Mouse (Mus musculus) limb, embryonic 14.5 days (tissue): ENCODE data around the gene Hoxc4. TPM values are rescaled to one million over a fixed set of nuclear protein-coding genes. Genes with fewer than 3 reads are reported as not detected.

ENCODE experiments used
- ATAC-seq: fragments of 200-750 bp; cut with Nextera tagmentation; 2 replicates; pipeline ENCODE4 v1.8.0; 2017; ENCODE audit warnings: low read depth, moderate number of reproducible peaks, moderate TSS enrichment; ENCODE audit not compliant: low FRiP score
- DNase-seq: peaks from one replicate; pipeline ENCODE4 v3.0.0-alpha.2; 2015; ENCODE audit warnings: low spot score
- H3K27ac ChIP-seq: fragments of 300-500 bp; sonication (generic); replicated peaks from 2 replicates; pipeline ENCODE4 v1.5.1; 2014; ENCODE audit warnings: low read depth, mild to moderate bottlenecking, low read length, moderate library complexity, mixed read lengths
- H3K27me3 ChIP-seq: fragments of 300-500 bp; sonication (generic); 2 replicates; pipeline ENCODE4 v1.6.1; 2014; ENCODE audit warnings: low read length, mixed read lengths; ENCODE audit not compliant: control insufficient read depth, insufficient read depth
- H3K36me3 ChIP-seq: fragments of 300-500 bp; sonication (generic); 2 replicates; pipeline ENCODE4 v1.6.1; 2014; ENCODE audit warnings: mild to moderate bottlenecking, low read length, moderate library complexity, mixed read lengths; ENCODE audit not compliant: control insufficient read depth, insufficient read depth
- H3K4me1 ChIP-seq: fragments of 300-500 bp; sonication (generic); 2 replicates; pipeline ENCODE4 v1.6.1; 2014; ENCODE audit warnings: antibody characterized with exemption, low read length, mixed read lengths; ENCODE audit not compliant: control insufficient read depth, insufficient read depth
- H3K4me2 ChIP-seq: fragments of 300-500 bp; sonication (generic); replicated peaks from 2 replicates; pipeline ENCODE4 v1.6.1; 2014; ENCODE audit warnings: low read depth, mild to moderate bottlenecking, low read length, moderate library complexity; ENCODE audit not compliant: severe bottlenecking
- H3K4me3 ChIP-seq: fragments of 300-500 bp; sonication (generic); replicated peaks from 2 replicates; pipeline ENCODE4 v1.5.1; 2014; ENCODE audit warnings: low read length
- H3K9ac ChIP-seq: fragments of 300-500 bp; sonication (generic); 2 replicates; pipeline ENCODE4 v1.6.1; 2014; ENCODE audit warnings: mild to moderate bottlenecking, low read depth, low read length, moderate library complexity; ENCODE audit not compliant: severe bottlenecking
- H3K9me3 ChIP-seq: fragments of 300-500 bp; sonication (generic); 2 replicates; pipeline ENCODE4 v1.6.1; 2016; ENCODE audit warnings: low read length; ENCODE audit not compliant: control insufficient read depth
- POLR2A ChIP-seq: fragments of 200-500 bp; IDR thresholded peaks from 2 replicates; pipeline ENCODE4 v1.8.0; 2012; ENCODE audit warnings: inconsistent platforms, mild to moderate bottlenecking, moderate library complexity, borderline replicate concordance; ENCODE audit not compliant: insufficient read depth, insufficient read length; ENCODE audit errors: extremely low read depth
- WGBS: fragments of 180-500 bp; shearing (Covaris S2); extraction: QIAGEN DNeasy Blood & Tissue Kit; methylation state at CpG from one replicate; pipeline ENCODE4 v1.1.7; 2014; 5-methylcytosine and 5-hydroxymethylcytosine counted together
- polyA plus RNA-seq, 2 experiments: library from polyadenylated mRNA; depleted of rRNA in 1 of 2; stranded (reverse) in 1 of 2; unstranded in 1 of 2; fragments of >200 nt; fragmentation: Nextera tagmentation in 1 of 2; extraction: Ambion mirVana in 1 of 2; gene quantifications; 2 replicates each; pipeline versions ENCODE4 v1.2.1 to v1.2.3; 2012 to 2014

Hoxc4 gene
- polyA plus RNA-seq, 2 experiments = 3.5 to 7.5 TPM

DNA sequence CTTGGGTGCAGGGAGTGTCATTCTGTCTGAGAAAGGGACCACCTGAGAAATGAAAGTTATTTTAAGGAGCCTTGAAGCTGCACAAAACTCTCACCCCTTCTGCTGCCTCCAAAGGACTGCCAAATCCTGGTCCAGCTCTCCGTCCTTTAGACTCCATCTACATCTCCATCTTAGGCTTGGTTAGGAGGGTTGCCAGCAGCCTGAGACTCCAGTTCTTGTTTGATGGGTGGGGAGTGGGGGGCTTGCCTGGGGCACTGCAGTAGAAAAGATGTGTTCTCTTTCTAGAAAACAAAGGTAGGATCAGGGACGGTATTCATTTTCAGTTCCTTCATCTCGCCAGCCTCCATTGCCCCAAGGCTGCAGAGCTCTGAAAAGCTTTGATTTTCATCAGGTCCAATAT lies 21.3 kb upstream of the Hoxc4 start:
- Histone ChIP-seq H3K27me3 (peaks cover 95% of the 10 kb centered on the region), H3K4me3 (peak overlapping the region; percentile 45; the same call in 1 of the 2 replicates), H3K4me1 (peaks cover 24% of the 10 kb centered on the region), H3K4me2 (peak overlapping the region; percentile 39; the same call in 1 of the 2 replicates), H3K9me3 (no peaks in the 10 kb centered on the region), H3K27ac (no peak overlapping the region), H3K9ac (no peak overlapping the region), H3K36me3 (no peaks in the 10 kb centered on the region)
- 4% methylated on average over 3 of the region's 3 CpGs for WGBS
- DNase-seq (no peak), ATAC-seq (no peak)
- TF ChIP-seq POLR2A = no peak

GRCm38 (mm10) chr15:102997939-102998355 lies 20.8 kb upstream of the Hoxc4 start, which contains the start of gene Hoxc6:
TSS of gene Hoxc6 (plus strand) at chr15:102998257.
- under 1% methylated on average over 19 of the region's 19 CpGs for WGBS
- ATAC-seq (peak; percentile 32; the same call in 1 of the 2 replicates), DNase-seq (peak; percentile 60)
- Histone ChIP-seq H3K9me3 (no peaks in the 10 kb centered on the region), H3K27ac (no peak within 1 kb of the TSS), H3K36me3 (no peaks in the 10 kb centered on the region), H3K4me3 (peak within 1 kb of the TSS; percentile 45), H3K4me2 (peak within 1 kb of the TSS; percentile 69), H3K9ac (peak within 1 kb of the TSS; percentile 50; the same call in 1 of the 2 replicates), H3K27me3 (peaks cover 96% of the 10 kb centered on the region), H3K4me1 (peaks cover 24% of the 10 kb centered on the region)
- TF ChIP-seq POLR2A = no peak

- Histone ChIP-seq H3K27ac (no peak overlapping the region), H3K27me3 (peaks cover 96% of the 10 kb centered on the region), H3K4me1 (peaks cover 24% of the 10 kb centered on the region), H3K9me3 (no peaks in the 10 kb centered on the region), H3K9ac (0 out of 2 replicates have a peak overlapping the region, but pooled peaks have one; percentile 50), H3K4me2 (peak overlapping the region; percentile 69), H3K36me3 (no peaks in the 10 kb centered on the region), H3K4me3 (peak overlapping the region; percentile 45)
- DNase-seq (no peak), ATAC-seq (no peak)
- 0% methylated on average over 19 of the region's 19 CpGs for WGBS
- TF ChIP-seq POLR2A = no peak
These were observed 20.0 kb upstream of the Hoxc4 start for GRCm38 (mm10) chr15:102998608-102999182.

DNA sequence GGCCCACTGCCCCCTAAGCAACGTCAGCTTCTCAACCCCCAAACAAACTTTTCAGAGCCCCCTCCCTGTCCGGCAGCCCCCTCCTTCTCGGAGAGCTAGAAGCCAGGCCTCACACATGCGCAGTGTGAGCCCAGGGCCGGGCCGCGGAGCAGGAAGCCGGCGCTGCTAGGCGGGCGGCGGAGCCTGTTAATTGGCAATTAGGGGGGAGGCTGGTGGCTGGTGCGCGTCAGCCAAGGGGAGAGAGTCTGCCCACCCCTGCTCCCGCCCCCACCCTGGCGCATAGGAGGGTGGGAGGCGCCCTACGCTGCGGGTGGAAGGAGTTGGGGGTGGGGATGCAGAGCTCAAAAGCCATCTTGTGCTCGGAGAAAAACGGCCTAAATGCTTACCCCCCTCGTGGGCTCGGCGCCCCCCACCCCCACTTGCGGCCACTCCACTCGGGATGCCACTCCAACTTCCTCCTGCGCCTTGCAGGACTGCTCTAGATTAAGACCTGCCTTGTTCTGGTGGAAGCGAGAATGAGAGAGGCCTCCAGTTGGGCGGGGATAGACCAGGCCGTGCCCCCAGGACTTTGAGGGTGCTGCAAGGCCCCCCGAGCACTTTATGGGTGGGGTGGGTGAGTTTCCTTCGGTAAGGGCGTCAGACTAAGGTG lies 19.4 kb upstream of the Hoxc4 start:
- WGBS = 1% methylated on average over 27 of the region's 33 CpGs
- Histone ChIP-seq H3K36me3 (no peaks in the 10 kb centered on the region), H3K4me3 (peak overlapping the region; percentile 45), H3K4me1 (peaks cover 24% of the 10 kb centered on the region), H3K27ac (peak overlapping the region; percentile 67), H3K4me2 (peak overlapping the region; percentile 69), H3K27me3 (peaks cover 95% of the 10 kb centered on the region), H3K9me3 (no peaks in the 10 kb centered on the region), H3K9ac (peak overlapping the region; percentile 50)
- ATAC-seq = peak; percentile 69
- peak; percentile 80 for DNase-seq
- TF ChIP-seq POLR2A = no peak

GRCm38 (mm10) chr15:102999955-103000354 lies 18.8 kb upstream of the Hoxc4 start:
- Histone ChIP-seq H3K9me3 (no peaks in the 10 kb centered on the region), H3K4me1 (peaks cover 24% of the 10 kb centered on the region), H3K36me3 (no peaks in the 10 kb centered on the region), H3K9ac (no peak overlapping the region), H3K27me3 (peaks cover 95% of the 10 kb centered on the region), H3K4me3 (peak overlapping the region; percentile 45), H3K4me2 (peak overlapping the region; percentile 69), H3K27ac (peak overlapping the region; percentile 56; the same call in 1 of the 2 replicates)
- no peak for DNase-seq
- ATAC-seq = 0 out of 2 replicates have a peak, but pooled peaks have one; percentile 5
- no peak for TF ChIP-seq POLR2A
- WGBS = 1% methylated on average over 10 of the region's 11 CpGs
